In the genomic region with DNA sequence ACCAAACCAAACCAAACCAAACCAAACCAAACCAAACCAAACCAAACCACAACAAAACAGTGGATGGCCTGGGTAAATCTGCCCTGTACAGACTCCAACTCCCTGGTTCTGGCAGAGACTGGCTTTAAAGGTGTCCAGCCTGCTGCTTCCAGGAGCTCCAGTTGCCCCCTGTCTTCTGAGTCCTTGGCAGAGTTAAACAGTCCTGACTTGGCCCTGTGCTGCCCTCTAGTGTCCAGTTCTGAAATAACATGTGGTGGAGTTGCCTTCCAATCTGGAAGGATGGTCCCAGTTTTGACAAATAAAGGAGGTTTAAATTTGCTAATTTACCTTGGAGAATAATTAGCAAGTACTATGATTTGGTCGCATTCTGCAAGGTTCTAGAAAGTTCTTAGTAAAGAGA, we compare ENCODE assay signal across 8 mouse cellular contexts.
A peak's percentile ranks its signal among the peaks of the same experiment; 100 is the strongest.
DNase-seq lines count a peak whose midpoint lies in the region; ATAC-seq and TF ChIP-seq lines count a peak whose summit lies in the region.

No protein-coding gene starts in this region.

- no peak overlapping the region for H3K4me2 ChIP-seq in forebrain, embryonic 14.5 days (ENCODE audit: low read length)

- H3K9me3 ChIP-seq in ES-E14 (ENCODE audit: control insufficient read depth, insufficient read depth, low read depth, low read length), result no peaks in the 10 kb centered on the region
- H3K9me3 ChIP-seq in forebrain, embryonic 14.5 days (replicated peaks; ENCODE audit: control insufficient read depth, low read length), result no peaks in the 10 kb centered on the region

- in situ Hi-C loops in ES-E14 (cut with MboI; ENCODE audit: low sequenced_read_pairs in 2 of 2, unreplicated experiment in 2 of 2), result loop anchor here (25.0 kb wide), 1 partner anchor 199 kb away; the partner anchor contains the start of gene Rgs3 (in 2 of the 2)

- DNase-seq in ES-E14 (ENCODE audit: low read depth, low spot score), result peak; percentile 67
- DNase-seq in c-Kit-positive CD71-negative TER-119-negative erythroid progenitor cells, embryonic 14.5 days (ENCODE audit: low read depth), result peak; percentile 70
- DNase-seq in forebrain, embryonic 14.5 days (ENCODE audit: low spot score), result peak; percentile 88
- peak; percentile 95 for DNase-seq in heart, postnatal 4 days
- DNase-seq in layer of hippocampus, adult 18-20 months (ENCODE audit: low spot score in 2 of 2), result peak; percentile 57 to 92
- peak; percentile 94 for DNase-seq in lung, postnatal 14 days
- DNase-seq in retina, postnatal 1 day, result peak; percentile 85
- peak; percentile 90 for DNase-seq in thymus, postnatal 4 days

- H3K27me3 ChIP-seq in forebrain, embryonic 14.5 days (replicated peaks; ENCODE audit: control insufficient read depth, insufficient read depth, low read length), result no peaks in the 10 kb centered on the region

- no peaks in the 10 kb centered on the region for H3K36me3 ChIP-seq in ES-E14 (ENCODE audit: control insufficient read depth, insufficient read depth, low read length, poor library complexity, severe bottlenecking)
- no peaks in the 10 kb centered on the region for H3K36me3 ChIP-seq in forebrain, embryonic 14.5 days (ENCODE audit: control insufficient read depth, insufficient read depth, low read length)

- 5% methylated on average over 1 of the region's 1 CpGs for WGBS in forebrain, embryonic 14.5 days

- no peak overlapping the region for H3K27ac ChIP-seq in ES-E14 (ENCODE audit: insufficient read depth, low read depth, low read length, poor library complexity, severe bottlenecking)
- no peak overlapping the region for H3K27ac ChIP-seq in forebrain, embryonic 14.5 days (ENCODE audit: low read depth, low read length)

- H3K9ac ChIP-seq in ES-E14 (ENCODE audit: insufficient read depth, low read depth, low read length, poor library complexity, severe bottlenecking), result no peak overlapping the region
- H3K9ac ChIP-seq in forebrain, embryonic 14.5 days (ENCODE audit: low read length), result no peak overlapping the region

- ATAC-seq in forebrain, embryonic 14.5 days, result peak; percentile 65

- H3K4me1 ChIP-seq in ES-E14 (ENCODE audit: control insufficient read depth in 2 of 2, insufficient read depth in 2 of 2, low read length in 2 of 2, poor library complexity in 1 of 2), result no peaks in the 10 kb centered on the region
- H3K4me1 ChIP-seq in forebrain, embryonic 14.5 days (ENCODE audit: control insufficient read depth, insufficient read depth, low read length), result no peaks in the 10 kb centered on the region

- no peak overlapping the region for H3K4me3 ChIP-seq in ES-E14 (ENCODE audit: insufficient read depth in 1 of 2, low read depth in 1 of 2, low read length in 2 of 2, poor library complexity in 1 of 2, severe bottlenecking in 1 of 2)
- H3K4me3 ChIP-seq in forebrain, embryonic 14.5 days (ENCODE audit: low read depth, low read length), result no peak overlapping the region

TF ChIP-seq in ES-E14, 5 proteins besides CTCF, POLR2A, EP300 and RAD21:
- TF ChIP-seq CHD2 (IDR thresholded peaks at IDR 0.05; ENCODE audit: low read depth, low read length) (no peak), ZC3H11A (IDR thresholded peaks at IDR 0.05; ENCODE audit: borderline replicate concordance, low read depth, low read length) (0 out of 2 replicates have a peak, but pooled peaks have one; percentile 64), MAFK (IDR thresholded peaks at IDR 0.05; ENCODE audit: insufficient read depth, low read depth, low read length) (no peak), ZNF384 (IDR thresholded peaks at IDR 0.05; ENCODE audit: low read depth, low read length) (no peak), HCFC1 (IDR thresholded peaks at IDR 0.05; ENCODE audit: borderline replicate concordance, insufficient read depth, low read length) (no peak)
